Mouse (Mus musculus) lung, adult 18-20 months (tissue): ENCODE data around the gene Hs2st1.
A peak's percentile ranks its signal among the peaks of the same experiment; 100 is the strongest.

Source experiments
- DNase-seq, 2 experiments: peaks; one replicate each; pipeline ENCODE4 v3.0.0; 2022; ENCODE audit warnings: mixed read lengths in 2 of 2

Gene Hs2st1

DNA sequence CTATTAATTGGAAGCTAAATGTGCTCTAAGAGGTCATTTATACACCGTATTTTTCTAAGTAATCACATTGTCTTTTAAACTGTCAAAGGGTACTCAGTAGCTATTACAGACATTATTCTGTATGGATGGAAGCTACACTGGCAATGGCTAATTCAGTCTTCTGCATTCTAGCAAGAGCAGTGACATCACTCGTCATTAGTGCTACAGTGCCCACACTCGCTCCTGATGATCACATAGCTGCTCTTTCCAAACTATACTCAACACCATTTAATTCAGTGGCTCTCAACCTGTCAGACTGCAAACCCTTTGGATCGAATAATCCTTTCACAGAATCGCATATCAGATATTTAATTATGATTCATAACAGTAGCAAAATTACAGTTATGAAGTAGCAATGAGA lies 19.3 kb downstream of the Hs2st1 start:
- no peak for DNase-seq

DNA sequence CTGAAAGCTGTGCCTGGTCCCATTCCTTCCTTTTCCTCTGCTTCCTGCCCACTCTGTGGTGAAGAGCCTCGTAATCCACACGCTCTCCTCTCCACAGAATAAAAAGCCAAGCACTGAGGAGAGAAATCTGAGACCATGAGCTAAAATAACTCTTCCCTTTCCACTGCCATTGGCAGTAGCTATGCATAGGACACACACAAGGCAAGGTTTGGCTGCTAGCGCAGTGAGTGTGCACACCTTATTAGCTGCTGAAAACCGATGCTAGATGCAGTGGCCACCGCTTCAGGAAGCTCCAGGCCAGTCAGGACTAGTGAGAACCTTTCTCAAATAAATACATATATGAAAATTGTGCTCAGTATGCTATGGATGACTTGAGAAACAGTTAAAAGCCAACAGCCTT lies 19.9 kb downstream of the Hs2st1 start:
- DNase-seq, result no peak

DNA sequence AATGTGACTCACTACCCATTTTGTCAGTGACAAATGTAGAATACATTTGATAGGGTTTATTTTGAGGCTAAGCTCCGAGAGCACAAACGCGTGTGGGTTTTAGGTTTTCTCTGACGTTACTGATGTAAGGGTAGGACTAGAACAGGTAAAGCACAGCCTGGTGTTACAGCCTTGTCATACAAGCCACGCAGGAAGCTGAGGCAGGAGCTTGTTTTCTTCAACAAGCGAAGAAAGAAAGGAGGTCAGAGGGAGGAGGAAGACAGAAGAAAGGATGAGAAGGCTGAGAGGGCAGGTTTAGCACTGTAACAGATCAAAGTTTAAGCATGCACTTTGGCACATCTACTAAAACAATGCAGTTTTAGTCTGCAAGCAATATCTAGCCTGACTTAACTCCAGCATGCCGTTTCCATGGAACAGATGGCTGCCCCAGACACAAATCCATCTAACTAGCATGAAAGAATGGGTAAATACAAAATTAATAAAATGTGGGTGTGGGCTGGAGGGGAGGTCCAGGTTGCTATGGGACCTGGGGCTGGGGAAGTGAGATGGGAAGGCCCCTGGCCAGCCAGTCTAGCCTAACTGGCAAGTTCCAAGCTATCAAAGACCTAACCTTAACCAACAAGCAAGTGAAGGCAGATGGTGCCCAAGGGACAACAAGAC lies 21.7 kb downstream of the Hs2st1 start:
- no peak for DNase-seq

DNA sequence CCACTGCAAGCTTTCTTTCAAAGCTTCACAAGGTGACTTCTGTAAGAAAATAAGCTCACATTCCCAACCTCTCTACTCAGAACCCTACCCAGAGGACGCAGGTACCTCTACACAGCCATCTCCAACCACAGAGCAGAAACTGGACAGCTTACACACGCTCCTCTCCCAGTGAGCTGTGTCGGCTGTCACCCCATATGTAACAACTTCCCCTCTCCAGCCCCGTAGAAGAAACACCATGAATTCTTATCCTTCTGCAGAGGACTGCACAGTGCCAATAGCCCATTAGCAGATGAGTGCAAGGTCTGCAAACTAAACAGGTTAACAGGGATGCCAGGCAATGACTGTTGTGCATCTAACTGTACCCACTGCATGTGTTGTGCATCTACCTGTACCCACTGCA lies 23.5 kb downstream of the Hs2st1 start:
- no peak for DNase-seq

DNA sequence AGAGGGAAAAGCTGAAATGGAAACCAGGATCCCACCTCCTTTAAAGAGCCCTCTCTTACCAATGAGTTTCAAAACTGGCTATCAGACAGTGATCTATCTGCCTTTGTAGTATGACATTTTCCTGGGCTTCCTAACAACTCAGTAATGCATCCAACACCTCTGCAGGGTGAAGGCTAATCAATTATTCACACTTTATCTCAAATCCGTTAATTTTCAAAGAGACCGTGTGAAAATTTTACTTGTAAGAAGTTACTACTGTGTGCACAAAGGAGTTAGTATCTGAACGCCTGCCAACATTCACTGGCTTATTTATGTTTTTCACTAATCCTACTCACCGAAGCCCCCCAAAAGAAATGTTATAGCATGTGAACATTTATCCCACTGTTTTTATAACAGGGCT lies 24.1 kb downstream of the Hs2st1 start:
- DNase-seq, result no peak

DNA sequence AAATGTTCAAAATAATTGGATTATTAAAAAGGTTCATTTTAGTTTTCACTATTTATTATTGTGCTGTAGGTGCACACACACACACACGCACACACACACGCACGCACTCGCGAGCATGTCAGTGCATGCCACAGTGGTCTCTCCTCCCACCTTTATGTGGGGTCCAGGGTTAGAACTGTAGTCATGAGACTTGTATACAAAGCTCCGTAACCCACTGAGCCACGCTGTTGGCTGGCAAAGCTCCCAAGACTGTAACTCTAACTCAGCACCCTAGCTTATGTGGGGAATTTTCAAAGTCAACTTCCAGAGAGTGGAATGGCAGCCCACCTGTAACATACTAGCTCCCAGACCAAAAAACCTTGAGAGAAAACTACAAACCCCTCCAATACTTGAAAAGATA lies 24.8 kb downstream of the Hs2st1 start:
- DNase-seq, result no peak

DNA sequence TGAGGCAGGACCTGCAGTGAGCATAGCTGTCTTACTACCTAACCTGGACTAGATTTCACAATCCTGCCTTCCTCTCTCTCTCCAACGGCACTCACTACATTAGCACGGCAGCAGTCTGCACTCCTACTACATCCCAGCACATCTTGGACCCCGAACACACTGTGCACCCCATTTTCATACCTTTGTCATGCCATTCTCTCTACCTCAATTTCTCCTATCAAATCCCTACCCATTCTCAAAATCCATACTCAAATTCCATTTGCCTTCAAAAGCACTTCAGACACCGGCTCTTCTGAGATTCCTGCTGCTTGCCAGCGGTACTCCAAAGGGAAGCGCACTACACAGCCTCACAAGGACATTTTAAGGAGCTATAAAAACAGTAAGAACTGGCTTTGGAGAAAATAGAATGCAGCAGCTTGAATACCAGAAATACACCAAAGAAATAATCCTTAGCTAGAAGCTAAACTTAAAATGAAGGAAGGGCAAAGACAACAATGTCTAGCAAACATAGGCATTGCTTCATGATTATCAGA lies 28.0 kb downstream of the Hs2st1 start:
- DNase-seq, result peak; percentile 63 to 69

DNA sequence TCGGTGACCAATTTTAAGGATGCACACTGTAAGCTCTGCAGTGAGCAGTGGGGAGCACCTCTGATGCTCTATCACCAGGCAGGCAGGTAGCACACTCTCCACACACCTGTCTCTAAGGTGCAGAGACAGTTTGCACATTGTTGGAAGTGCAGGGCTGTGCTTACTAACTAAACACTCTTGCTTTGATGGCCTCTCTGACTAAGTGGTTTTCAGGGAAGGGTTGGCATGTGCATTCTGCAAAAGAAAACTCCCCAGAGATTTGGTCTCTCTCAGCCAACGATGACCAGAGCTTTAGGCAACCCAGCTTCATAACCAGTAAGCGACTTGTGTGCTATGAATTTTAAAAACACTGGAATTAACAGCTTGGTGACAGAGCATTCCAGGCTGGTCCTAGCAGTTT lies 29.2 kb downstream of the Hs2st1 start:
- DNase-seq, result peak; percentile 24 to 49

DNA sequence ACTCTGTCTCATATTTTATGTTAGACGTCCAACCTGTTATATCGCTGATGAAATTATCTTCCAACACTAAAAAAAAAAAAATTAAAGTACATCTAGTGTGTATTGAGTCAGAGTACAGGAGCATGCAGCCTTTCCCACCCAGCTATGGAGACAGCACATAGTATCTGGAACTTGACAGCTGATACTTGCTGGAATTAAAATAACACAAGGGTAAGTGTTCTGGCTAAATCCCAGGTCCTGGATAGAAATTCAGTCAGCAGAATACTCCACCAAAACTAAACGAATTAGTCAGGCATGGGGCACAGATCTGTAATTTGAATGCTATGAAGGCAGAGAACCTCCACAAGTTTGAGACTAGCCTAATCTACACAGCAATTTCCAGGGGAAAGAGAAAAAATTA lies 30.9 kb downstream of the Hs2st1 start:
- no peak for DNase-seq

DNA sequence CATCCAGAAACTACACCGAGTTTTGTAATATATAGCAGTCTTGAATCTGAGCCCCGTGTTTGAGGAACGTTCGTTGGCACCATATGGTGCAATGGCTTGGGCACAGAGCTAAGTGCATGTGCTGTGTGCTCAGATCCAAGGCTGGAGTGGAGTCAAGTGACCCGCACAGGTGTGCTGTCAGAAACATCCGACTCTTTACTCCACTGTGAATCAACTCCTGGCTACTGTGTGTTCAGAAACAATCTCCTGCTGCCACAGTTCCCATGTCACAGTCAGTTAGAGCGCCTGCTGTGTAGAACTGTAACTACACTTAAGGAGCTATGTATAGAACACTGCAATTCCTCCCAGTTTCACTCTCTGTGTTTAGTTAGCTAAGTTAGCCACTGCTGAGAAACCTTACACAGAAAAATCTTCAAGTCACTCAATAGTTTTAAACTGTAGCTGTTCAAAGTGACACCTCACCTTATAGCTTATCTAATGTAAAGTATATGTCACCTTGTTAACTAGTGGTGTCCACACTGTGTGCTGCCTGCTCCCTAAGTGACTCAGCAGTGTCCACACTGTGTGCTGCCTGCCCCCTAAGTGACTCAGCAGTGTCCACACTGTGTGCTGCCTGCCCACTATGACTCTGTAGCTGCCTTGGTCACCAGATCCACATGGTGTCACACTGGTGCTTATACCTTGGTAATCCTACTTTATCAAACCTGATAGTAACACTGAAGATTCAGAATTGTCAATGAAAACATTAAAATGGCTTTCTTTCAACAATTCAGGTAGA lies 32.7 kb downstream of the Hs2st1 start:
- peak; percentile 33 to 53 for DNase-seq

DNA sequence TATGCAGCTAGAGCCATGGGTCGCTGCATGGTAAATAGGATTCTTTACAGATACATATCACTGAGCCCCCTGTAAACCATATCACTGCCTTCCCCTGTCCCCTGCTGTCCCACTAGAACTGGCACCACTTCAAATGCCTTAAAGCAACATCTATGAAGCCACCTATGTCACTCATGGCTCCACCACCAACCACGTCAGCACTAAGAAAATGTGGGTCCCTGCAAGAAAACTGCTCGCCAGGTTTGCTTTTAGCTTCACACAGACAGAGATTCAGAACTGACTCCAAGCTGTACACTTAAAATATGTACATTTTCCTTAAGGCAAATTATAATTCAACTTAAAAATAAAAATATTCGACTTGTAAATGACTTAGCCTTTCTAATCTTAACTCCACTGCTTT lies 34.9 kb downstream of the Hs2st1 start:
- no peak for DNase-seq

DNA sequence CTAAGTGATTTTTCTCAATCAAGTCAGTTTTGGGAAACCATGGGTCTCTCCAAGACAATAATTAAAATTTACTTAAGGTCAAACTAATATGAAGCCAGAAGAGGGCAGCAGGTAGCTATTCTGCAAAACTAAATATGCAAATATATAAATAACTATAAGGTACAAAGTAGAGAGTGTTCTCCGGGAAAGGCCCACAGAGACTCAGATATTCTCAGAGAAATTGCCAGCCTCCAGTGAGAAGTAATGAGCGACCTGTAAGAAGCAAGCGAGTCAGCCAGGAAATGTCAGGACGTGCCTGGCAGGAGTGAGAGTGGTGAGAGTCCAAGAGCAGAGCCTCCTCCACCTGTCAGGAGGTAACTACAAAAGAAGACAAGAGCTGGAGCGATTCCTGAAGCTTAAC lies 39.0 kb downstream of the Hs2st1 start:
- DNase-seq, result no peak

DNA sequence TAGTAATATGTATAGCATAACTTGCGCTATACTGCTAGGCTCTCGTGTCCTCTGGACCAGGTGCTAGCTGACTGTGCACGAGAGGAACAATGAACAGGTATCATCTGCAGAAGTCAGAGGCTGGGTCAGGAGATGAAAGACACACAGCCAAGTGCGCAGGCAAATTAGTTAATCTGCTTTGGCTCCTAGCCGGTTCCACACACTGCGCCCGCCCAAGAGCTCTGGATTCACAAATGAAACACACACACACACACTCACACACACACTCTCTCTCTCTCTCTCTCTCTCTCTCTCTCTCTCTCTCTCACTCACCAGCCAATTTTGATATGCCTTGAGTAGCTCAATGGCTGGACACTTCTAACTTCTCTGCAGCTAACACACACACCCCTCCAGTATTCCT lies 42.1 kb downstream of the Hs2st1 start:
- DNase-seq, result no peak

DNA sequence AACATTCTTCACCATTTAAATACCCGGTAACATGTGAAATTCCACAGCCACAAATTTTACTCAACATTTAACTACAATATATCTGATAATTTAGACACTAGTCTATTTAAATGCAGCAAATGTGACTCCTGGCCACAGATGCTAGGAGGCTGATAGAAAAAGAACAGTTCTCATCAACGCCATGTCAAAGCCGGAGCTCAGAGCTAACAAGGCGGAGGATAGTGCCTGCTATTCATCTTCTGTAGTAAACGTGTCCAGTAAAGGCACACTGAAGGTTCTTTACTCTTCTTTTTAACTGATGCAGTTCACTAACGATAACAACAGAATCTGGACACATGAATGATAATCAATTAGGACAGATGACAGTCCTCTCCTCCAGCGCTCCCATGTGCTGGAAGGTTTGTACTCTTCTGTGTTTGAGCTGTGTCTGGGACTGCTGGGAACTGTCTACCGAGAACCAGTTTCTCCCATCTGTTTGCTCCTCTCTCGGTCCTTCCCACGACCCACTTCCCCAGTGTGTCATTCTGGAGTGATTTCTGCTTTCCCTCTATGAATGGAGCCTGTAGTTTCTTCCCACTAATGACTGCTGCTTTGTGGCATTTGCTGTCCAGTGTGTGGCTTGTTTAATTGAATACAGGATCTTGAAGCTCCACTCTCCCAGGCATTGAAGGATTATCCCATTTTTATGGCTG lies 50.3 kb downstream of the Hs2st1 start:
- no peak for DNase-seq

DNA sequence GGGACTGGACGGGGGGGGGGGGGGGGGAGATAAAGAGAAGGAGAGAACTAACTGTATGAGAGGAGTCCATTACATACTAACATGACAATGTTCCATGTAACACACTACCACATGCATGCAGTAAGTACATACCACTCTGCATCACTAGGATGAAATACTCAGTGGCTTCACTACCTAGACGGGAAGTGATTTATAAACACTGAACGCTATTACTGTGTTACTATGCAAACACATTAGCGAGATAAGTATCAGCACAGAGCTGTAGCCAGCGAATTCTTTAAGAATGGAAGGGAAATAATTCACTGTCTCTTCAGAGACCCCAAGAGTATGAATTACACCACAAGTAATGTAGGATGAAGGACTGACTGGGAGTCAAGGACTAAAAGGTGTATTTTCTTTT lies 51.1 kb downstream of the Hs2st1 start:
- no peak for DNase-seq

DNA sequence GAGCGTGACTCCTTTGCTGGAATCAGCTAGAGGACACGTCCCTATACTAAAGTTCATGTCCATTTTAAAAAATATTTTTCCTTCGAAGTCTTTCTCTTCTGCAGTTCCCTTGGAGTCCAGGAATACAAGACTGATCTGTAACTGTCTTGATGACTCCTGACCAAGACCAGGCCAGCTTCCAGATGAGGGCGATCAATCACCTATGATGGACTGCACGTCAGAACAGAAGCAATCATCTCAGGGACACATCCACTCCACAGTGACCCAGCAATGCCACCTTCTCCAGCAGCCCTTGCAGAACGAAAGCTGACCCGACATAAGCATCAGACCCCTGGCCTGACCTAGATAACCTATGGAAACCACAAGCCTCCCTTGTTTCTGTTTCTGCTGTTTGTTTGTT lies 54.7 kb downstream of the Hs2st1 start:
- no peak for DNase-seq

DNA sequence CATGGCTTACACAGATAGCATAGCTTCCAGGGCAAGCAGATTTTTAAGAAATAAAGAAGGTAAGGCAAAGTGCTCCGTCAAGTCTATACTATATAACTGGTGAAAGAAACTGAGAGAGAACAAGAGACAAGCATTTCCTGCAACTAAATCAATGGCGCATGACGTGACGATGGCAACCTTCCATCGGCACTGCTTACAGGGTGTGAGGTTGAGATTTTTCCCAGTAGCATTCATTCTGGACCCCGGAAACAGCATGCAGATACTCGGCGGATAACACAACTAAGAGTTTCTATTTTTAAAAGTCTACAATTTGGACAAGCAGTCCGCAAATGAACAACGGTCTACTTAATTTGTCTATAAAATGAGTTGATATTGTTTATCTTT lies 55.9 kb downstream of the Hs2st1 start:
- no peak for DNase-seq

DNA sequence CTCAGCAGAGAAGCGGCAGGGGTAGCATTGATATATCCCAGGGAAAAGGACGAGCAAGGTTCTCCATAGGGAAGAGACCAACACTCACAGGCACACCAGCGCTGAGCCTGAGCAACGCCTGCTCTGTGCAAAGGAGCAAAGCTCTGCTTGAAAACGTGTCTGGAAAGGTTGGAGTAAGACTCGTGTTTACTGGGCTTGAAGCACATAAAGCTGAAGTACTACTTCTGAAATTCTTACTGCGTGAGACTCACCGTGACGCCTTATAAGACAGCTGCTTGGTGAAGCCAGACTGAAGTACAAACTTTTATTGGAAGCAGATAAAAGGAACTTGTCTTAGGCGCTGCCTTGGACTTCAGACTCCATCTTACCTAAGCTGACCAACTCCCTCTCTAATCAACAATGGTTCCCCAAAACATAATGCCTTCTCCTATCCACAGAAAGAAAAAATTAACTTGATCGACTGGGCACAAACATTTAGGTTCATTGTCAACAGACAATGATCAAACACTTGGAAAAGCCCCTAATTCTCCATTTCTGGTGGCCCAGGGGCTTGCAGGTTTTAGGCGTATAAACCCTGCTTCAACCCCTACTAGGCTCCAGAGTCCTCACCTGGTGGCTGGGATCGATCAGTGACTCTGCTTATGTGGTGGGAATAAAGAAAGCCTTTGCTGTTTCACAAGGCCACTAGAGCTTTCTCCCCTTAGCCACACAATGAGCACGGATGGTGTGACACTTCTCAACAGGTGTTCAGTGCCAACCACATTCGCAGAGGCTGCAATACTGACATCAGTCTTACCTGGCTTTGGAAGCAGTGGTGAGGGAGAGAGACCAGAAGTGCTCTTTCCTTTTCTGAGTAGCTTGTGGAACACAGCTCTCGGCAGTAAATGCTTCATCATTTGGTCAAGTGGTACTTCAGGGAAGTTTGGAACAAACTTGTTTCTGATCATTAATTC lies 56.5 kb downstream of the Hs2st1 start:
- DNase-seq, result peak; percentile 22 to 52

DNA sequence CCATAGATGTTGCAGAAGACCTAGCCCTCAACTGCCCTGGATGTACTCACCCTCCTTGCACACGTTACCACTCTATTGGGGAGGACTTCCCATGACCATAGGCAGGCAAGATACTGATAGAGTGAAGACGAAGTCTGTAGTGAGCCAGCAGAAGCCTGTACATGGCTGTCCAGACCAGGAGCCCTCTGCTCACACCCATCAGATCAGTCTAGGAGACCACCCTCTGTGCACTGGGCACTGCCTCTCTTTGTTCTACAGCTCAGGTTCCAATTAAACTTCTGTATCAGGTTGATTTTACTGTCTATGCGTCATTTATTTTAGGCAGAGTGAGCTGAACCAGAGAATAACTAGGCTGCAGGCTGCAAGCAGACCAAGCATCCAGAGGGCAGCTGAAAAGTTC lies 59.3 kb downstream of the Hs2st1 start:
- DNase-seq, result no peak

DNA sequence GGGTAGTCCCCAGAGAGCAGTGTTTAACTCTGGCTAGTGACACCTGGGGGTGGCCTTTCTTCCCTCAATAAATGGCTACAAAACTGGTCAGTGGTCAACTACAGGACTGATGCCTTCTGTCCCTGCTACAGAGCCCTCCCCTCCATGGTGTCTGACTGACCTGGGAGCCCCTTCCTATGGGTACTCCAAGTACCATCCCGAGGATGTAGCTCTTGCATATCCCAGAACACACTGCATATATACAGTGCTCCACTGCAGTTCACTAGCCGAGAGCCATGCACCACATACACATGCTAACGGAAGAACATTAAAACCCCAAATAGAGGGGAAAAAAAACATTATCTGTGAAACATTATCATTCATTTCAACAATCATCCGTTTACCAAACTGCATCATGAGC lies 61.6 kb downstream of the Hs2st1 start:
- DNase-seq, result no peak

DNA sequence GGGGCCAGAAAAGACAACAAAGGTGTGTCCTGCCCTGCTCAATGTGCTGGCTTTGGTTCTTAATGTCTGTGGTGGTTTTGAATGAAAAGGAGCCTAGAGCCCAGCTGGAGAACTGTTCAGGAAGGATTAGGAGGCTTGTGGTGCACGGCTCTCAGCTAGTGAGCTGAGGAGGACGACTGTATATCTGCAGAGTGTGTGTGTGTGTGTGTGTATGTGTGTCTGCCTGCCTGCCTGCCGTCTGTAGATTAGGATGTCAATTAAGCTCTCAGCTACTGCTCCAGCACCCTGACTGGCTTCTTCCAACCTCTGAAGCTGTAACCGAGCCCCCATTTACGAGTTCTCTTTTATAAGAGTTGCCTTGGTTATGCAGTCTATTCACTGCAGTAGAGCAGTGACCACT lies 62.1 kb downstream of the Hs2st1 start:
- no peak for DNase-seq

DNA sequence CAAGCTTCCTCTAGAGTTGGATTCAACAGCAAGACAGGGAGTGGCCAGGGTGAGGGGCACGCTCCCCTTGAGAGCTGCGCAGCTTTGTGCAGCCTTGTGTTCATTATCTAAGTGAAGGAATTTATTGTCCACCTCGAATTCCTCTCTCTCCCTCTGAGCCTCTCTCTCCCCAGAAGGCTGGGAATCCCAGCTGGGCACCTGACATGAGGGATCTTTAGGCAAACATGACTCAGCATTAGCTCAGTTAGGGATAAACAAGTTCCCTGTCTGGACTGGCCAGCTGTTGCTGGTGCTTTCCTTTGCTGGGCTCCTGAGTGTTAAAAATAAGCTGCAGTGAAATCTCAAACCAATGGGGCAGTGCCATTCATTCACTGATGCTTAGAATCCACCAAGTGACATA lies 63.8 kb downstream of the Hs2st1 start:
- DNase-seq, result peak in 1 of 2 experiments; percentile 14

DNA sequence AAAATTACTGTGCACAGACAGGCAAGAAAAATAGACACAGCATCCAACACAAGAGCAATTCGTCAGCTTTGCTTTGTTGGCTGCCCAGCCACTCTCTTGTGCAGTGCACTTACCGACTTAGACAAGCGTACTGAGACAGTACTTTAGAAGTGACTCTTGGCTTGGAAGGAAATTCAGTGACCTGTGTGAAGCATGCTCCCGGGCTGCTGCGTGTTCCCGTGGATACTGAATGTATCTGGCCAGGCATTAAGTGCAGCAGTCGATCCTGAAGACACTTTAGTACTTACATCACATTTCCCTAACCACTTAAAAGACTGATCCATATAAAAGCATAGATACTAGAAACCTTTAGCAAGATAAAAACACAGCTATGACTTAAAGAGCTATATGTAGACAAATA lies 68.1 kb downstream of the Hs2st1 start:
- DNase-seq, result no peak
